Mouse (Mus musculus): Measurements from ENCODE around the gene Lbhd2.

GRCm38 (mm10) chr12:111404880-111405279, 1.7 kb upstream of the Lbhd2 start:
- no peak for TF ChIP-seq CTCF (IDR thresholded peaks at IDR 0.05; ENCODE audit: control insufficient read depth, insufficient read depth, insufficient read length)
- TF ChIP-seq MAX (IDR thresholded peaks at IDR 0.05) = no peak
- no peak for TF ChIP-seq USF1 (IDR thresholded peaks at IDR 0.05; ENCODE audit: low read depth)
- no peak for TF ChIP-seq MYOD1 (IDR thresholded peaks at IDR 0.05; ENCODE audit: control insufficient read depth, insufficient read length, low read depth)

Data from C2C12 (cell line).